Mouse (Mus musculus) embryonic fibroblast, embryonic 13.5 days (primary cell): ENCODE results near the gene Kif28.

Source experiments
- CTCF ChIP-seq: IDR thresholded peaks from 2 replicates; pipeline ENCODE4 v1.5.1; 2011; ENCODE audit warnings: mild to moderate bottlenecking, control low read depth, low read length, moderate library complexity, borderline replicate concordance; ENCODE audit not compliant: insufficient read depth
- POLR2A ChIP-seq: IDR thresholded peaks from 2 replicates; pipeline ENCODE4 v1.6.1; 2011; ENCODE audit warnings: low read depth, mild to moderate bottlenecking, control low read depth, low read length, moderate library complexity

DNA sequence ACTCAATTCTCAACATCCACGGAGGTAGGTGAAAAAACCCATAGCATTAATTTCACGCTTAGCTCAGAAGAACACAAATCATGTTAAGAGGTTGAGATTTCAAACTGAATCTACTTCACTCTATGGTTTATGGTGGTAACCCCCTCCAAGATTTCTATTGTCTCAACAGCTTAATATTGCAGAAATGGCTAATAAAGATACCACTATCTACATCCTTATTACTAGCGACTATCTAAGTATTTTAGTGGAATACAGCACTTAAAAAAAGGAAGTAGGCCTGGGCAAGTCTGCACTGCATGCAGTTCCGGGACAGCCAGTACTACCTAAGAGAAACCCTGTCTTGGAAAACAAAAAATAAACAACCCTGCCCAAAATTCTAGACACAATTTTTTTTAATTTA lies 15.5 kb upstream of the Kif28 start:
- TF ChIP-seq CTCF: no peak
- TF ChIP-seq POLR2A: no peak
